Mouse (Mus musculus) intestine, embryonic 14.5 days (tissue): Measurements from ENCODE around the gene Ubash3b. TPM values are rescaled to one million over a fixed set of nuclear protein-coding genes. Genes with fewer than 3 reads are reported as not detected.

Experiments used
- ATAC-seq: fragments of 200-750 bp; cut with Nextera tagmentation; replicated peaks from 2 replicates; pipeline ENCODE4 v1.8.0; 2017; ENCODE audit warnings: low read depth, moderate number of reproducible peaks, moderate TSS enrichment, moderate library complexity; ENCODE audit not compliant: low FRiP score, low TSS enrichment
- DNase-seq: peaks from one replicate; pipeline ENCODE4 v3.0.0-alpha.2; 2018; ENCODE audit warnings: low spot score
- H3K27ac ChIP-seq: fragments of 300-500 bp; sonication (generic); 2 replicates; pipeline ENCODE4 v1.5.1; 2014; ENCODE audit warnings: low read depth, mild to moderate bottlenecking, control low read depth
- H3K27me3 ChIP-seq: fragments of 300-500 bp; sonication (generic); replicated peaks from 2 replicates; pipeline ENCODE4 v1.6.1; 2014; ENCODE audit warnings: low read length, control low read depth; ENCODE audit not compliant: control insufficient read depth, insufficient read depth
- H3K36me3 ChIP-seq: fragments of 300-500 bp; sonication (generic); 2 replicates; pipeline ENCODE4 v1.6.1; 2014; ENCODE audit warnings: low read length, control low read depth; ENCODE audit not compliant: control insufficient read depth, insufficient read depth
- H3K4me1 ChIP-seq: fragments of 300-500 bp; sonication (generic); replicated peaks from 2 replicates; pipeline ENCODE4 v1.6.1; 2014; ENCODE audit warnings: low read length, control low read depth, mixed read lengths; ENCODE audit not compliant: control insufficient read depth, insufficient read depth
- H3K4me2 ChIP-seq: fragments of 300-500 bp; sonication (generic); 2 replicates; pipeline ENCODE4 v1.6.1; 2014; ENCODE audit warnings: low read length
- H3K4me3 ChIP-seq: fragments of 300-500 bp; sonication (generic); 2 replicates; pipeline ENCODE4 v1.5.1; 2014; ENCODE audit warnings: low read depth, low read length, control low read depth, mixed read lengths
- H3K9ac ChIP-seq: fragments of 300-500 bp; sonication (generic); 2 replicates; pipeline ENCODE4 v1.6.1; 2014; ENCODE audit warnings: mild to moderate bottlenecking, low read length
- H3K9me3 ChIP-seq: fragments of 300-500 bp; sonication (generic); 2 replicates; pipeline ENCODE4 v1.6.1; 2016; ENCODE audit warnings: low read length, control low read depth; ENCODE audit not compliant: control insufficient read depth
- WGBS: fragments of 180-500 bp; shearing (Covaris S2); extraction: QIAGEN DNeasy Blood & Tissue Kit; methylation state at CpG from one replicate; pipeline ENCODE4 v1.1.7; 2014; 5-methylcytosine and 5-hydroxymethylcytosine counted together
- polyA plus RNA-seq: library from polyadenylated mRNA; unstranded; fragments of >200 nt; fragmentation: Nextera tagmentation; extraction: Ambion mirVana; gene quantifications from 2 replicates; pipeline ENCODE4 v1.2.1, GENCODE M21; 2014

Gene Ubash3b
- polyA plus RNA-seq, 1 experiment from 2014 or later: 5.5 TPM

DNA sequence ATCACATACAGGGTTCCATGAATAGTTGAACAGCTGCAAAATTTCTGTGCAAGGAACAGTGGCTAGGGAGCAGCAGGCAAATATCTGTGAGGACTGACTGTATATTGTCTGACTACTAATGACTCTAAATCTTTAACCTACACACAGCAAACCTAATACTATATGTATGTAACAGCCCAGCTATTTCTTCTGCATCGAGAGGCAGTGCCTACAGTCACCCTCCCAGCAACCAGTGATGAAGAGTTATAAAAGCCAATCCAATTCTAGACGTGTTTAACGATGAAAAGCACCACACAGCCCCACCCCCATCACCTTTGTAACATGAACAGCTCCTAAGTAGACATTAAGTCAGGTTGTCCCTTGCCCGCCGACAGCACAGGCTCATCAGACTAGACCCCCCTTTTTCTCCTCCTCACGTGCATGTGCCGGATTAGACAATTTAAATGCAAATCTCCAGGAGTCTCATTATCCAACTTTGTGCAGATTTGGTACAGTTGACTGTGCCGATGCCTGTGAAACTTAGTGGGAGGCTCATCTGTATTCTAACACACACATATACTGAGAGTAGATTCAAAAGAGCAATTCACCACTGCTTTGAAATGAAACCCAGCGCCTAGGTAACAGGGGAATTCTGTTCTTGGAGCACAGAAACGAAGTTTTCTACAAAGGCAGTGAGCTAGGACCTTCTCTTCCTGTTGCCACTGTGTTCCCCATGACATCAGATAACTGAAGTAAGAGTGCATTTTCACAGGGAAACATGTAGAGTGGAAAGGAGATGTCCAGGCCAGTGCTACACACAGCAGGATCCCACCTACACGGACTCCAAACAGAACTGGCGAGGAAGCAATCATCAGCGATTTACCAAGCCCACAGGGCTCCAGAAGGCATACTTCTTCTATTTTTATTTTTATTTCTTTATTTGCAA, 149.7 kb downstream of the Ubash3b start:
- H3K4me2 ChIP-seq: no peak overlapping the region
- no peaks in the 10 kb centered on the region for H3K27me3 ChIP-seq
- no peak for DNase-seq
- no peak for ATAC-seq
- no peaks in the 10 kb centered on the region for H3K36me3 ChIP-seq
- H3K4me3 ChIP-seq: no peak overlapping the region
- H3K27ac ChIP-seq: no peak overlapping the region
- H3K9ac ChIP-seq: no peak overlapping the region
- no peaks in the 10 kb centered on the region for H3K4me1 ChIP-seq
- WGBS: 78% methylated on average over 13 of the region's 13 CpGs
- H3K9me3 ChIP-seq: no peaks in the 10 kb centered on the region

DNA sequence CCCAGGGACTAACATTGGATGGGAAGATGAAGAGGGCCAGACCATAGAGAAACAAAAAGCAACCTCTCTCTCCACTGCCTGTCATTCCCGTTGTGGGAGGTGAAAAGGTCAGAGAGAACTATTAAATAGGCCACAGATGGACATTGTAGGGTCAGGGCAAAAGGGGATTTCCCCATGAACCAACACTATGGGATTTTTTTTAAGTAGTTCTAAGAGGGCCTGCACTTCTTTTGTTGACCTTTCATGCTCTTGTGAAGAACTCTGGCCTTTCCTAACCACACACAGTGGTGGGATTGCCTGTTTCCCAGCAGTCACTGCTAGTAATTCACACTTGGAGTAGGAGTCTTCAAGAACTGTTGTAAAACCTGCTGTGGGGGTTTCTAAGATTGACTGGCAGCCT, 153.7 kb downstream of the Ubash3b start:
- Histone ChIP-seq H3K4me3 (no peak overlapping the region), H3K27ac (no peak overlapping the region), H3K9me3 (no peaks in the 10 kb centered on the region), H3K4me1 (no peaks in the 10 kb centered on the region), H3K36me3 (no peaks in the 10 kb centered on the region), H3K9ac (no peak overlapping the region), H3K27me3 (no peaks in the 10 kb centered on the region), H3K4me2 (no peak overlapping the region)
- no peak for DNase-seq
- WGBS: 13% methylated on average over 1 of the region's 1 CpGs
- no peak for ATAC-seq

DNA sequence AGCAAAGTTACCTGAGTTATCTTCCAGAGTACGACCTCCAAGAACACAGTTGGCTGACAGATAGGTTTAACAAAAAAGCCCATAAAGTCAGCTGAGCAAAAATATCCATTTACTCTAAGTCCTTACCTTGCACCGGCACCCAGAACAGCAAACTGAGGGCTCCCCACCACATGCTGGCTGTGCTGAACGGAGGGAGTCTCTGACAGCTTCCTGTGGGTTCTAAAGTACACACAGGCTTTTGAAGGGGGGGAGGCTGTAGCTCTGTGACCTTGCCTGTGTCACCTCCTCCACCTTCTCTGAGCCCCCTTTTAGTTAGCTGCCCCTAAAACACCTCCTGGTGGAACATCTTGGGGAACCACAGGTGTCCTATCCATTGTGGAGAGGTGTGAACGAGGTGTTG, 157.1 kb downstream of the Ubash3b start, which contains the start of gene Crtam:
Gene Crtam (minus strand): TSS at position 214 of the 400 bp plus-strand sequence.
- H3K4me2 ChIP-seq: no peak within 1 kb of the TSS
- H3K9ac ChIP-seq: no peak within 1 kb of the TSS
- 44% methylated on average over 4 of the region's 4 CpGs for WGBS
- DNase-seq: no peak
- no peaks in the 10 kb centered on the region for H3K4me1 ChIP-seq
- no peaks in the 10 kb centered on the region for H3K9me3 ChIP-seq
- no peak within 1 kb of the TSS for H3K4me3 ChIP-seq
- no peaks in the 10 kb centered on the region for H3K27me3 ChIP-seq
- H3K27ac ChIP-seq: no peak within 1 kb of the TSS
- ATAC-seq: no peak
- no peaks in the 10 kb centered on the region for H3K36me3 ChIP-seq

DNA sequence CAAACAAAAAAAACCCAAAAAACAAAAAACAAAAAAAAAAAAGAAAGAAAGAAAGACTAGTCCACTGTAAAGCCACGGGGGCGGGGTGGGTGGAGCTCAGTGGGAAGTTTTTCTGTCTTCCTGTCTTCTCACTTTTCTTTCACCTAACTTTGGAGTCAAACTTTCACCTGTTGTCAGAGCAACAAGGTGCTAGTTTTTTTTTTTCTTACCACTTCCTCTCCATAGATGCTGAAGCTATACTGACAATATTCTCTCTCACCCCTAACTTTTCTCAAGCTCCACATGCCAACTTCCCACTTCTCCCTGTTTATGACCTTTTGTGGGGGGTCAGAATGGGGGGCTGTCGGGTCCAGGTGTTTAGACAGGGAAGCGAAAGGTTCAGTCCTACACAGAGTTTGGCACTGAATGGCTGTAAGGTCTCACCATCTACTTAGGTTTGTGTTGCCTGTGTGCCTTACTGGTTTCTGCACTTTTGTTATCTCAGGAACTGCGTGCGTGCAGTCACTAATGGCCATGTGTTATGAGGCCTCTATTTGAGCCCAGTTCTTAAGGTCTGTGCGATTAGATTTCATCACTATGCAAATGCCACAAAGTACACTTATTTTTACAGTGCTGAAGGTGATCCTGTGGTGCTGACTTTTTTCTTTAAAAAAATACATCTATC, 164.2 kb downstream of the Ubash3b start:
- no peaks in the 10 kb centered on the region for H3K4me1 ChIP-seq
- ATAC-seq (no peak), DNase-seq (no peak)
- H3K36me3 ChIP-seq: no peaks in the 10 kb centered on the region
- H3K4me2 ChIP-seq: no peak overlapping the region
- no peak overlapping the region for H3K9ac ChIP-seq
- no peak overlapping the region for H3K4me3 ChIP-seq
- H3K9me3 ChIP-seq: no peaks in the 10 kb centered on the region
- 85% methylated on average over 7 of the region's 7 CpGs for WGBS
- no peaks in the 10 kb centered on the region for H3K27me3 ChIP-seq
- no peak overlapping the region for H3K27ac ChIP-seq

DNA sequence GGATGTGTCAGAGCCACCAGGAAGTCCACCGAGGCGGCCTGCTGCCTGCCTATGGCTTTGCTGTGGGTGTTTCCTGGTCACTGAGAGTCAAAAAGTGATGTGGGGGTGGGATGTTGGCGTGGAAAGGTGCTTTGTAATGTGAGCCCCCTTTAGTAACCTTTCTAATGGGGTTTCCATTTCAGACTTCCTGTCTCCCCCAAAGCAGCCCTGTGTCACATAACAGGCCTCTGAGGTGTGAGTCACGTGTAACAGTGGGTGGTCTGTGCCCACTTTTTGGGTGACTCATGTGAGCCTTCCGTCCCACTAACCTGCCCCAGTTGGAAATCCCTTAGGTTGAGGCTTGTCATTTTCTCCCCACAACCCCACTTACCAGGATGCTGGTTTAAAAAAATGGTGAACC, 167.4 kb downstream of the Ubash3b start:
- H3K4me2 ChIP-seq: no peak overlapping the region
- no peaks in the 10 kb centered on the region for H3K9me3 ChIP-seq
- WGBS: 72% methylated on average over 5 of the region's 5 CpGs
- H3K27ac ChIP-seq: no peak overlapping the region
- H3K27me3 ChIP-seq: no peaks in the 10 kb centered on the region
- ATAC-seq (no peak), DNase-seq (no peak)
- no peak overlapping the region for H3K4me3 ChIP-seq
- no peak overlapping the region for H3K9ac ChIP-seq
- no peaks in the 10 kb centered on the region for H3K4me1 ChIP-seq
- no peaks in the 10 kb centered on the region for H3K36me3 ChIP-seq

DNA sequence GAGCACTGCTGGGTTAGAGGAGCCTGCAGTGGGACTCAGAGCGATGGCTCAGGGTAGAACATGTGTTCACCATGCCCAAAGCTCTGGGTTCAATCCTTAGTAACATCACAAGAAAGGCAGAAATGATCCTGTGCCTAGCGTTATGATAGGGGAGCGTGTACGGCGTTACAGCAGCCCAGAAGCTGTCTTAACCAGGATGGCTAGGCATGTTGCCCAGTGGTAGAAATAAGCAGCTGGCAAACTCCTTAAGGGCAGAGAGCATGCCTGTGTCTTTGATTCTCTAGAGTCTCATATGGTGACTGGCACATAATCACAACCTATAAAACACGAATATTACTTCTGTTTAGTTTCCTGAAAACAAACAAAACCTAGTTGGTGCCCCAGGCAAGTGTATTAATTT, 170.0 kb downstream of the Ubash3b start:
- DNase-seq (no peak), ATAC-seq (no peak)
- no peak overlapping the region for H3K4me2 ChIP-seq
- no peaks in the 10 kb centered on the region for H3K27me3 ChIP-seq
- H3K9ac ChIP-seq: no peak overlapping the region
- H3K36me3 ChIP-seq: no peaks in the 10 kb centered on the region
- H3K4me3 ChIP-seq: no peak overlapping the region
- H3K27ac ChIP-seq: no peak overlapping the region
- H3K9me3 ChIP-seq: no peaks in the 10 kb centered on the region
- WGBS: 89% methylated on average over 6 of the region's 6 CpGs
- H3K4me1 ChIP-seq: no peaks in the 10 kb centered on the region

DNA sequence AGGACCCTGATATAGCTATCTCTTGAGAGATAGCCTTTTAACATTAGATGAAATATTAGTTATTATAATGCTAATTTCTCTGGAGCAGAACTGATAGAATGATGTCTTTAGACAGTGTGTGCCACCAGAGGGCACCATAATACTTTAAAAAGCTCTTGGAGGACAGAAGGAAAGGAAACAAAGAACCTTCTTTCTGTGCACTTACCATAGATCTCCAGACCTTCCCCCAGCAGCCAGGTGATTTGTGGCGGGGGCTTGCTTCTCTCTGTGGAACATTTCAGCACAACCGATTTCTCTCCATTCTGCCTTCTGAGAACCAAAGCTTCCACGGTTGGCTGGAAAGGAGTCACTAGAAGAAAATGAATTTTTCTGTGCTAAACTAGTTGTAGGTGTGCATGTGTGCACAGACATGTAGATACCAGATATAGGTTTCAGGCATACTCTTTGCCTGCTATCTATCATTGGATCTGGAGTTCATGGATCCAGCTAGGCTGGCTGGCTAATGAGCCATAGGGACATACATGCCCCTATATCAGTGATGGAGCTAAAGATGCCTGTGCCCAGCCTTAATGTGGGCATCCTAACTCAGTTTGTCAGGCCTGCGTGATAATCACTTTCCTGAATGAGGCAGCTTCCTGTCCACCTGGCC, 171.4 kb downstream of the Ubash3b start:
- H3K4me2 ChIP-seq: no peak overlapping the region
- ATAC-seq: no peak
- H3K4me3 ChIP-seq: no peak overlapping the region
- H3K9me3 ChIP-seq: no peaks in the 10 kb centered on the region
- no peaks in the 10 kb centered on the region for H3K4me1 ChIP-seq
- WGBS: 31% methylated on average over 4 of the region's 4 CpGs
- H3K27ac ChIP-seq: no peak overlapping the region
- DNase-seq: peak; percentile 71
- H3K36me3 ChIP-seq: no peaks in the 10 kb centered on the region
- no peaks in the 10 kb centered on the region for H3K27me3 ChIP-seq
- no peak overlapping the region for H3K9ac ChIP-seq

DNA sequence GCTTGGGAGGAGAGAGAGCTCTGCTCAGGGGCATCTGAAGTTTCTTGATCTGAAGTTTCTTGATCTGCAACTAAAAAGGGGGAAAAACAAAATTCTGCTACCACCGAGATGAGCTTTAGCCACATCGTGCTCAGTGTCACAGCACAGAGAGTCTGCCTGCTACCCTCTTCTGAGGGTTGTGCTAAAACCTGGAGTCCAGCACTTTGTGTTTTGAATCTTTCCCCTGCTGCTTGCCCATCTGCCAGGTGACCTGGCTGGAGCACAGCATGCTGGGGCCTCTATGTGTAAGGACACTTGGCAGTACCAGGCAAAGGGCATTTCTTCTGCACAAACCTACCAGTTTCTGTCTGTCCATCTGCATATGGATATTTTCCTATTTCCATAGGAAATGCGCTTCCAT, 177.2 kb downstream of the Ubash3b start:
- Histone ChIP-seq H3K4me1 (no peaks in the 10 kb centered on the region), H3K27me3 (no peaks in the 10 kb centered on the region), H3K27ac (no peak overlapping the region), H3K36me3 (no peaks in the 10 kb centered on the region), H3K9ac (no peak overlapping the region), H3K9me3 (no peaks in the 10 kb centered on the region), H3K4me2 (no peak overlapping the region), H3K4me3 (no peak overlapping the region)
- DNase-seq: no peak
- WGBS: 67% methylated on average over 3 of the region's 3 CpGs
- no peak for ATAC-seq
